Mouse (Mus musculus) intestine, embryonic 15.5 days (tissue): Measurements from ENCODE around the gene Rcan2. TPM values are rescaled to one million over a fixed set of nuclear protein-coding genes. Genes with fewer than 3 reads are reported as not detected.

Experiments
- ATAC-seq: fragments of 200-750 bp; cut with Nextera tagmentation; 2 replicates; pipeline ENCODE4 v1.8.0; 2017; ENCODE audit warnings: moderate TSS enrichment, moderate library complexity
- H3K27ac ChIP-seq: fragments of 300-500 bp; sonication (generic); 2 replicates; pipeline ENCODE4 v1.5.1; 2015; ENCODE audit warnings: mild to moderate bottlenecking, inconsistent platforms
- H3K27me3 ChIP-seq: fragments of 300-500 bp; sonication (generic); replicated peaks from 2 replicates; pipeline ENCODE4 v1.6.1; 2015; ENCODE audit warnings: inconsistent platforms
- H3K36me3 ChIP-seq: fragments of 300-500 bp; sonication (generic); 2 replicates; pipeline ENCODE4 v1.6.1; 2015; ENCODE audit warnings: inconsistent platforms
- H3K4me1 ChIP-seq: fragments of 300-500 bp; sonication (generic); replicated peaks from 2 replicates; pipeline ENCODE4 v1.6.1; 2015; ENCODE audit warnings: inconsistent platforms
- H3K4me2 ChIP-seq: fragments of 300-500 bp; sonication (generic); replicated peaks from 2 replicates; pipeline ENCODE4 v1.6.1; 2015; ENCODE audit warnings: mild to moderate bottlenecking, inconsistent platforms
- H3K4me3 ChIP-seq: fragments of 300-500 bp; sonication (generic); replicated peaks from 2 replicates; pipeline ENCODE4 v1.5.1; 2015; ENCODE audit warnings: inconsistent platforms
- H3K9ac ChIP-seq: fragments of 300-500 bp; sonication (generic); 2 replicates; pipeline ENCODE4 v1.6.1; 2015; ENCODE audit warnings: inconsistent platforms
- H3K9me3 ChIP-seq: fragments of 300-500 bp; sonication (generic); 2 replicates; pipeline ENCODE4 v1.6.1; 2016; ENCODE audit warnings: inconsistent platforms
- WGBS: fragments of 180-500 bp; shearing (Covaris S2); methylation state at CpG from one replicate; pipeline ENCODE4 v1.1.7; 2015; 5-methylcytosine and 5-hydroxymethylcytosine counted together
- polyA plus RNA-seq: library from polyadenylated mRNA; unstranded; fragments of >200 nt; fragmentation: Nextera tagmentation; extraction: Ambion mirVana; gene quantifications from 2 replicates; pipeline ENCODE4 v1.2.1, GENCODE M21; 2015

The Rcan2 gene
- polyA plus RNA-seq, 1 experiment from 2014 or later, result 5.9 TPM

DNA sequence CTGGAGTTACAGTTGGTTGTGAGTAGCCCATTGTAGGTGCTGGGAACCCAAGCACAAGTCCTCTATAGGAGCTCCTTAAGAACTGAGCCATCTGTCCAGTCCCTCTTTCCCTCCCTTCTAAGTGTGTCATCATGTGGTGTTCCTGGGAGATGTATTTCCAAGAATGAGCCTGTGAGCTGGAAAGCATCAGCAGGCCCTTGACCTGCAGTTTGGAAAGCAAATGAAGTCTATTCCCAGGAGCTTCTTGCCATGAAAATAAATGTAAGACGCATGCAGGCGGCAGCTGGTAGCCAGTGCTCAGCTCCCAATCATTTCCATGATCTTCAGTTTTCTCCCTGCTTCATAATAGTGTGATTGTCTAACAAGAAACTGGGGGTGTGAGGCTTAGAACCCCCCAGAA is 203.2 kb downstream of the Rcan2 start:
- no peaks in the 10 kb centered on the region for H3K36me3 ChIP-seq
- ATAC-seq, result no peak
- H3K4me1 ChIP-seq, result no peaks in the 10 kb centered on the region
- H3K9me3 ChIP-seq, result no peaks in the 10 kb centered on the region
- H3K4me2 ChIP-seq, result no peak overlapping the region
- H3K27me3 ChIP-seq, result no peaks in the 10 kb centered on the region
- no peak overlapping the region for H3K9ac ChIP-seq
- H3K4me3 ChIP-seq, result no peak overlapping the region
- WGBS, result 93% methylated on average over 2 of the region's 2 CpGs
- H3K27ac ChIP-seq, result no peak overlapping the region

DNA sequence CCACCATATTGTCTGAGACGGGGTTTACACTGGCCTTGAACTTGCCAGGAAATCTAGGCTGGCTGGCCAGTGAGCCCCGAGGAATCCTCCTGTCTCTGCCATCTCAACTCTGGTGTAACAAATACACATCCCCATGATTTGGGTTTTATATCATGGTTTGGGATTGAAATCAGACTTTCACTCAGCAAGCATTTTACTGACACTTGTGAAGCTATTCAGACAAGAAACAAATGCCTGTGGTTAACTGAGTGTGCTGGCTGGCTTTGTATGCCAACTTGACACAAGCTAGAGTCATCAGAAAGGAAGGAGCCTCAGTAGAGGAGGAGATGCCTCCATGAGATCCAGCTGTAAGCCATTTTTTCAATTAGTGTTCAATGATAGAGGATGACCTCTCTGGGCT is 206.3 kb downstream of the Rcan2 start:
- 80% methylated on average over 2 of the region's 2 CpGs for WGBS
- Histone ChIP-seq H3K4me1 (no peaks in the 10 kb centered on the region), H3K4me2 (no peak overlapping the region), H3K27ac (no peak overlapping the region), H3K27me3 (no peaks in the 10 kb centered on the region), H3K4me3 (no peak overlapping the region), H3K9ac (no peak overlapping the region), H3K36me3 (no peaks in the 10 kb centered on the region), H3K9me3 (no peaks in the 10 kb centered on the region)
- no peak for ATAC-seq

DNA sequence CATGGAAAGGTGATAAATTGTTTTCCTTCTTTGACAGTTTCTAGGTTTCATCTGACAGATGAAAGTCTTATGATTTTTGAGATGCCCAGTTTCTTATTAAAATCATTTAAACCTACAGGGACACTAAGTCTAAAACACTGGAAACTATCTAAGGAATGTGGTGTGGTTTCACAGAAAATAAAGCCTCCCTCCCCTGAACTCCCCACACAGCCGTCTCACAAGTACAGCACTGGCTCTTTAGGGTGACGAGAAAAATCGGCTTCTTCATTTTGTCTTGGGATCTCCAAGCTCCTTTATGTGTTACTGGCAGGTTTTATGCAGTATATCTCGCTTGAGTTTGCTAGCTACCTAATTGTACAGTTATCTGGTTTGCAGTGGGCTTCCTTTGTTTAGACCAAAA is 210.8 kb downstream of the Rcan2 start:
- no peaks in the 10 kb centered on the region for H3K9me3 ChIP-seq
- H3K9ac ChIP-seq, result no peak overlapping the region
- ATAC-seq, result no peak
- H3K4me3 ChIP-seq, result no peak overlapping the region
- WGBS, result 59% methylated on average over 4 of the region's 4 CpGs
- H3K4me2 ChIP-seq, result no peak overlapping the region
- no peak overlapping the region for H3K27ac ChIP-seq
- H3K4me1 ChIP-seq, result no peaks in the 10 kb centered on the region
- H3K36me3 ChIP-seq, result no peaks in the 10 kb centered on the region
- no peaks in the 10 kb centered on the region for H3K27me3 ChIP-seq

DNA sequence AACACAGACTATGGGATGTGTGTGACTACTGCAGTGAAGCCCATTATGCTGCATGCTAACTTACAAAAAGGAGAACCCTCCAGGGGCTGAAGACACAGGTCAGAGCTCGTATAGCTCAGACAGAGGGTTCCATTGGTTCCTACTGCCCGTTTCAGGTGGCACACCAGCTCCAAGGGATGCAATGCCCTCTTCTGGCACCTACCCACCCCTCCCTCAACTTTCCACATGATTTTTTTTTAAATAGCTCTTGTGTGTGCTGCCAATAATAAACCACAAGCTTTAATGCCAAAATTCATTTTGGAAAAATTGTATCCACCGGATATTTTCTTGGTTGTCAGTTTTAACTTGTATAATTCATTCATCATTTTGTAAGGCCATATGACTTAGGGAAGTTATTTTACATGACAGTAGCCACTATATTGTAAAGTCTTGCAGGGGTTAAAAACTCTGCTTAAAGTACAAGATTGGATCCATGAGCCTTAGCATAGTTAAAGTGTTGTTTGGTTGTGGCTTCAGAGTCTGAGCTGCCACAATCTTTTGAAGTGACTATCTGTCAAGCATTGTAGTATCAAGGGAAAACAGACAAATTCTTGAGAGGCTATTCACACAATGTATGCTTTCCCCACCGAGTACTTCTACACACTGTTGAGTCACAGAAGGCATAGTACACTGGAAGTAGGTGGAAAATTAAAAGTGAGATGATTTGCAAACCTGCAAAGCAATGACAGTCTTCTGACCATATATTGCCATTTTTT is 212.8 kb downstream of the Rcan2 start:
- H3K36me3 ChIP-seq, result no peaks in the 10 kb centered on the region
- no peak overlapping the region for H3K27ac ChIP-seq
- no peak overlapping the region for H3K4me2 ChIP-seq
- H3K27me3 ChIP-seq, result no peaks in the 10 kb centered on the region
- no peak overlapping the region for H3K9ac ChIP-seq
- H3K9me3 ChIP-seq, result no peaks in the 10 kb centered on the region
- H3K4me1 ChIP-seq, result no peaks in the 10 kb centered on the region
- no peak for ATAC-seq
- 83% methylated on average over 4 of the region's 4 CpGs for WGBS
- no peak overlapping the region for H3K4me3 ChIP-seq

DNA sequence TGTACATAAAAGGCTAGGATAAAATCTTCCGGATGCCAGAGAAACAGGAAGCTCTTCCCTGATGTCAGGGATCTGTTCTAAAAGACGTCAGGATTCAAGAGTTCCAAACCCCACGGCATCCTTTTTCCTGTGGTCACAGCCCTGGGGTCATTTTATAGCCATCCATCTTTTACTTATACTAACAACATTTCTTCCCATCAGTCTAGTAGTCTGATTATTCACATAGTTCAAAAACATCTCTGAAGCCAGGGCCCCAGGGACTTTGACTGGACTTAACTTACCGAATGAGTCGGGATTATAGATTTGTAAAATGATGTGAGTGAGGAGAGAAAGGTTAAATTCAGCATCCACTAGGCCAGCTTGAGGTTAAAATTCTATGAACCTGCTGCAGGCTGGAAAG is 215.2 kb downstream of the Rcan2 start:
- no peak overlapping the region for H3K9ac ChIP-seq
- no peak for ATAC-seq
- no peaks in the 10 kb centered on the region for H3K36me3 ChIP-seq
- no peak overlapping the region for H3K4me3 ChIP-seq
- H3K4me1 ChIP-seq, result no peaks in the 10 kb centered on the region
- H3K27me3 ChIP-seq, result no peaks in the 10 kb centered on the region
- H3K27ac ChIP-seq, result no peak overlapping the region
- no peaks in the 10 kb centered on the region for H3K9me3 ChIP-seq
- no peak overlapping the region for H3K4me2 ChIP-seq
- 67% methylated on average over 5 of the region's 5 CpGs for WGBS

DNA sequence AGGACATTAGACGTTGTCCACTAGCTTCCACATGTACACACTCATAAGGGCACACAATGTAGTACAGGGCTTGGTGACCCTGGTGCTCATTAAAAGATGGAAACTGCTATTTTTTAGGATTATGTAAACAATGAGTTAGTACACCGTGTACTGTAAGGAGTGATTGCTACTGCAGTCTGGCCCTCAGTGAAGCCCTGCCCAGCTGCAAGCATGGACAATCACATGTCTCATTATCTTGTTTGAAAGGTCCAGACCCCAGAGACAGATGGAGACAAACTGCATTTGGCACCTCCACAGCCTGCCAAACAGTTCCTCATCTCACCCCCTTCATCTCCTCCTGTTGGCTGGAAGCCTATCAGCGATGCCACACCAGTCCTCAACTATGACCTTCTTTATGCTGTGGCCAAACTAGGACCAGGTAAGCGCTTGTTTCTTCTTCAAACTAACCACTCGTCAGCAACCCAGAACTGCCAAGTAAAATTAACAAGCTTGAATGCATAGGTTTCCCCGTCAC is 219.6 kb downstream of the Rcan2 start:
- Histone ChIP-seq H3K4me1 (no peaks in the 10 kb centered on the region), H3K27me3 (no peaks in the 10 kb centered on the region), H3K9me3 (no peaks in the 10 kb centered on the region), H3K4me2 (no peak overlapping the region), H3K36me3 (no peaks in the 10 kb centered on the region), H3K4me3 (no peak overlapping the region), H3K27ac (no peak overlapping the region), H3K9ac (no peak overlapping the region)
- 70% methylated on average over 6 of the region's 6 CpGs for WGBS
- no peak for ATAC-seq

DNA sequence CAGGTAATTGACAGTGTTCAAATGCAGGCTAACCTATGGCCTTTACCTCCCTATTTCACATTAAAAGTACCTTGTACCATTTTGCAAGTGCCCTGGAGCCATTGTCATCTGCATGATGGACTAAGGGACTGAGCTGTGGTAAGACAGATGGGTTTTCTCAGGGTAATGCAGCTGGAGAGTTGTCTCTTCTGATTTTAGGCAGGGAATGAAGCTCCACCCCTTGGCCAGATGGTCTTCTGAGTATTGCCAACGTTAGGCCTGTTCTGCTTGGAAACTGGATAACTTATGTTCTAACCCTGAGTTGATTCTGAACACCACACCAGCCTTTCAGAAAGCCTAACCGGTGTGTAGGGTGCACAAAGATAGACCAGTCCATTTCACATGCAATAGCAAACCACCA is 222.7 kb downstream of the Rcan2 start:
- H3K36me3 ChIP-seq, result no peaks in the 10 kb centered on the region
- H3K4me1 ChIP-seq, result no peaks in the 10 kb centered on the region
- no peak overlapping the region for H3K9ac ChIP-seq
- no peak overlapping the region for H3K27ac ChIP-seq
- no peak overlapping the region for H3K4me3 ChIP-seq
- no peaks in the 10 kb centered on the region for H3K27me3 ChIP-seq
- WGBS, result 58% methylated on average over 2 of the region's 2 CpGs
- no peaks in the 10 kb centered on the region for H3K9me3 ChIP-seq
- ATAC-seq, result no peak
- no peak overlapping the region for H3K4me2 ChIP-seq

DNA sequence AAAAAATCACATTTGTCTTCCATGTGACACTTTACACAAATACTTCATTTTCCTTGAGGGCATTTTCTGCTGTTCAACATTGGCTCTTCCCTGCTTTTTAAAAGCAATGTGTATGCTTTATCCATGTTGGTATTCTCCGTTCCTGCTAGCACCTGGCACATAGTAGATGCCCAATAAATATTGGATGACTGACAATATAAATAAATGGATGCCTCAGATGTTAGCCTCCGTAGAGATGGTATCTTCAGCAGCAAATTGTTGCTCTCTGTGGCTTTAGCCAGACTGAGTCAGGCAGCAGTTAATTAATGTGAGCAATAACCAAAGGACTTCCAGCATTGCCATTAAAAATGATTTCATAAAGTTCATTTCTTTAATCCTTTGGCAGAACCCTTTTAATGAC is 223.9 kb downstream of the Rcan2 start:
- Histone ChIP-seq H3K36me3 (no peaks in the 10 kb centered on the region), H3K27me3 (no peaks in the 10 kb centered on the region), H3K9ac (no peak overlapping the region), H3K4me2 (no peak overlapping the region), H3K9me3 (no peaks in the 10 kb centered on the region), H3K4me1 (no peaks in the 10 kb centered on the region), H3K27ac (no peak overlapping the region), H3K4me3 (no peak overlapping the region)
- ATAC-seq, result no peak
- WGBS, result 67% methylated on average over 2 of the region's 2 CpGs

DNA sequence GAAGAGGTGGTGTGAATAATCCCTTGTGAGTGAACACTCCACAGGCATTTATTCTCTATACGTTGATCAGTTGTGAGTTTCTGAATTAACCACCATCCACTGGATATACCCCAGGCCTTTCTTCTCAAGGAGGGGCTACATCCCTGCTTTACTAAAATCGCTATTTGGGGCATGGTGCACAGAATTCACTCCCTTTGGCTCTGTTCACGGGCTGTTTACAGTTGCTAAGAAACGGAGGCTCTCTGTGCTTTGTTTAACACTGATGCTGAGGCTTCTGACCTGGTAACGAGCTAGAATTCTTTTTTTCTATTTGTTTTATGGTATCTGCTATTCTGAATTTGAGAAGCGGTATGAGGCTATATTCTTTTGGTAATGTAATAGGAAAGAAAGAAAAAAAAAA is 224.8 kb downstream of the Rcan2 start:
- Histone ChIP-seq H3K9ac (no peak overlapping the region), H3K4me1 (no peaks in the 10 kb centered on the region), H3K4me2 (no peak overlapping the region), H3K4me3 (no peak overlapping the region), H3K27me3 (no peaks in the 10 kb centered on the region), H3K36me3 (no peaks in the 10 kb centered on the region), H3K9me3 (no peaks in the 10 kb centered on the region), H3K27ac (no peak overlapping the region)
- 54% methylated on average over 6 of the region's 6 CpGs for WGBS
- ATAC-seq, result no peak

DNA sequence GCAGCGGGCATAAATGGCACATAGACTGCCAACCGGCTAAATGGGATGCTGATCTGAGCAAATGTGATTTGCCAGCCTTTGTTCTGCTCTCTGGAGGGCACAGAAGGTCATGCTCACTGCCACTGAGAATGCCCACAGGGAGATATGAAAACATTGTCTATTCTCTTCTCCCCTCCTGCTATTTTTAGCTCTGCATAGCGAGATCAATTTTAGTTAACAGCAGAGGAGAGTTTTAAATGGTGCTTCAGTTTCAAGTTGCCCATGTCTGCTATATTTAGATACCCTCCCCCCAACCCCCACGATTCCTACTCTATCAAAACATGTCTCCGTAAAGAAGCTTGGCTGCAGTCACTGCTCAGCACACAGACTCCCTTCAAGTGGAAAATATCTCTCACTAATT is 225.2 kb downstream of the Rcan2 start:
- WGBS, result 43% methylated on average over 5 of the region's 5 CpGs
- no peak overlapping the region for H3K27ac ChIP-seq
- 0 out of 2 replicates have a peak, but pooled peaks have one; percentile 31 for ATAC-seq
- H3K4me3 ChIP-seq, result no peak overlapping the region
- no peaks in the 10 kb centered on the region for H3K36me3 ChIP-seq
- H3K9me3 ChIP-seq, result no peaks in the 10 kb centered on the region
- H3K4me2 ChIP-seq, result no peak overlapping the region
- H3K27me3 ChIP-seq, result no peaks in the 10 kb centered on the region
- no peak overlapping the region for H3K9ac ChIP-seq
- H3K4me1 ChIP-seq, result no peaks in the 10 kb centered on the region

DNA sequence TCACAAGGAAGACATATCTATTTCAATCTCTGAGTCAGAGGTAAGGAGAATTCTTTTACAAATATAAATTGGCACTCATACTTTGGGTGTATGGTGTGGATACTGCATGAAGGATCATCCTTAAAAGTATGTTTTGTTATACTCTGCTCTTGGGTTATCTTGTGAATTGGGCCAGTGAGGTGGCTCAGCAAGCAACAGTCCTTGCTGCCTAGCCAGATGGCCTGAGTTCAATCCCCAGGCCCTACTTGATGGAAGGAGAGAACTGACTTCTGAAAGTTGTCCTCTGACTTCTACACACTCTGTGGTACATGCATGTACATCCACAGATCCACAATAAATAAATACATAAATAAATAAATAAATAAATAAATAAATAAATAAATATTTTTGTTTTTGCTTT is 225.6 kb downstream of the Rcan2 start:
- ATAC-seq, result no peak
- Histone ChIP-seq H3K27me3 (no peaks in the 10 kb centered on the region), H3K36me3 (no peaks in the 10 kb centered on the region), H3K4me3 (no peak overlapping the region), H3K4me1 (no peaks in the 10 kb centered on the region), H3K4me2 (no peak overlapping the region), H3K27ac (no peak overlapping the region), H3K9ac (no peak overlapping the region), H3K9me3 (no peaks in the 10 kb centered on the region)

DNA sequence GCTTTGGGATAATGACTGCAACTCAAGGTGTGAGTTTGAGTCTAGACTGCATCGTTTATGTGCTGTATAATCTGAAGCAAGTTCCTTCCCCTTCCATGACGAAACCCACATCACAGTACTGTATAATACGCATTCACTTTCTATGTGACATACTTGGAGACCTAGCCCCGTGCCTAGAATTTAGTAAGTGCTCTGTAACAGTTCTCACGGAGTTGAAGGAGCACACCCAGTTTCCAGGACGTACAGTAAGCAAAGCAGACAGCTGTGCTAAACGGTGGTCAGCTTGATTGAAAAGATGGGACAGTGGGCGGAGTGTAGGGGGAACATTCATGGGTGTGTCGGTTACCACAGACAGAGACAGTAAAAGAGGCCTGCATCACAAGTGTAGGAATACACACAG is 226.2 kb downstream of the Rcan2 start:
- Histone ChIP-seq H3K4me2 (no peak overlapping the region), H3K4me1 (no peaks in the 10 kb centered on the region), H3K9ac (no peak overlapping the region), H3K4me3 (no peak overlapping the region), H3K36me3 (no peaks in the 10 kb centered on the region), H3K27me3 (no peaks in the 10 kb centered on the region), H3K27ac (no peak overlapping the region), H3K9me3 (no peaks in the 10 kb centered on the region)
- ATAC-seq, result no peak
- 80% methylated on average over 9 of the region's 9 CpGs for WGBS

DNA sequence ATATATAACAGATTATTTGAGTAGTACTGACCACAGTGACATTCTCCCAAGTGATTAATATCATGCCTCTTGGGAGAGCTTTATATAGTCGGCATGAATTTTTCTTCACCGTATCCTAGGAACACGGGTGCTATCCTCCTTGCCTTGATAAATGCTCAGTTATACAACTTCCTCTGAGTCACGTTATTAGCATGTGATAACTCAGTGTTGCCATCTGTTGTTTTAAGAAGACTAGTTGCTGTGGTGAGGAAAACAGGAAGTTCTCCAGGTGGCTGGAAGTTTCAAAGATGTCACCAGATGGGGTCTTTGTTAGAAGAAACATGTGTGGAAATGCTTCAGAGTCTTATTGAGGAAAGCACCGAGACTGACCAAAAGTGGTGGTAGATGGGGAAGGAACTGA is 228.5 kb downstream of the Rcan2 start:
- H3K9ac ChIP-seq, result no peak overlapping the region
- no peak for ATAC-seq
- no peak overlapping the region for H3K4me2 ChIP-seq
- no peak overlapping the region for H3K27ac ChIP-seq
- 57% methylated on average over 5 of the region's 5 CpGs for WGBS
- no peaks in the 10 kb centered on the region for H3K9me3 ChIP-seq
- H3K4me1 ChIP-seq, result no peaks in the 10 kb centered on the region
- H3K36me3 ChIP-seq, result no peaks in the 10 kb centered on the region
- H3K27me3 ChIP-seq, result no peaks in the 10 kb centered on the region
- H3K4me3 ChIP-seq, result no peak overlapping the region
